Mouse (Mus musculus) right cerebral cortex, postnatal 4 days (tissue): ENCODE data around the gene Chrna10.

ENCODE experiments used
- DNase-seq: peaks from one replicate; pipeline ENCODE4 v3.0.0-alpha.2; 2022

Gene Chrna10

GRCm38 (mm10) chr7:102080311-102080710, 36.3 kb downstream of the Chrna10 start:
- no peak for DNase-seq

GRCm38 (mm10) chr7:102078517-102078916, 38.1 kb downstream of the Chrna10 start:
- DNase-seq = peak; percentile 25

GRCm38 (mm10) chr7:102076714-102077296, 39.8 kb downstream of the Chrna10 start:
- DNase-seq = no peak

GRCm38 (mm10) chr7:102066363-102066762, 50.3 kb downstream of the Chrna10 start:
- DNase-seq = no peak

GRCm38 (mm10) chr7:102065046-102065891, 51.4 kb downstream of the Chrna10 start, which contains the start of the genes Rnf121, Xndc1 and Xntrpc:
TSS of gene Rnf121 (minus strand) at chr7:102065469.
TSS of gene Xndc1 (plus strand) at chr7:102065511.
TSS of gene Xntrpc (plus strand) at chr7:102065713.
- DNase-seq = peak; percentile 90

- peak; percentile 14 for DNase-seq
These were observed 52.0 kb downstream of the Chrna10 start for GRCm38 (mm10) chr7:102064655-102065045.

- DNase-seq = no peak
These were observed 52.7 kb downstream of the Chrna10 start for GRCm38 (mm10) chr7:102063891-102064290.

GRCm38 (mm10) chr7:102062203-102062602, 54.4 kb downstream of the Chrna10 start:
- DNase-seq = no peak

GRCm38 (mm10) chr7:102061353-102061752, 55.3 kb downstream of the Chrna10 start:
- no peak for DNase-seq
